Mouse (Mus musculus) central nervous system, embryonic 14 days (tissue): ENCODE results near the gene Tomt. TPM values are rescaled to one million over a fixed set of nuclear protein-coding genes. Genes with fewer than 3 reads are reported as not detected.

Source experiments
- polyA plus RNA-seq: library from polyadenylated mRNA; depleted of rRNA; stranded (reverse); fragments of >200 nt; gene quantifications from 2 replicates; pipeline ENCODE4 v1.2.3, GENCODE M21; 2012; rRNA removed

Gene Tomt
- polyA plus RNA-seq, result 0.22 and 0.29 TPM in 2 replicates

GRCm38 (mm10) chr7:101906287-101906681, at the start of gene Tomt:
TSS of gene Tomt (minus strand) at chr7:101906359.

DNA sequence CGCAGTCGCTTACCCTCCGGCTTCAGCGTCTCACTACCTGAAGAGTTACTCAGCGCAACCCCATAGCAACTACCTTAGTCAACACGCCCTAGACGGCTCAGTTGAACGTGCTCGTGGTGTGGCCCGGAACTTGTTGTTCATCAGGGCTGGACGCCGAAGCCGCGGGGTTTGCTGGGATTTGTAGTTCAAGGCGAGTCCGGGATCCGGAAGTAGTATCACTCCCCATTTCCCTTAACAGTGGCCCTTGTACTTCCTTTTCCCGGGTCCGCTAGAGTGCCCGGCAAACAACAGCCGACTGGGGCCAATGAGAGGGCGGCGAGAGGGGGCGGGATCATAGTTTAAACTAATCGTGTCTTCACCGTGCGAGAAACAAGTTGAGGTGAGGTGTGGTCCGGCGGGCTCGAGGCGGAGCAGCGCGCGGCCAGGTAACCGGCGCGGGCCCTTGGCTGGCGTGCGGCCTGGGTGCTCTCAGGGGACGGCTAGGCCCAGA, 27.6 kb upstream of the Tomt start, which contains the start of the genes Lrrc51 and Numa1:
Lrrc51 (minus strand) TSS at position 145 of the 490 bp plus-strand sequence.
Numa1 (plus strand) TSS at position 361 of the 490 bp plus-strand sequence.

DNA sequence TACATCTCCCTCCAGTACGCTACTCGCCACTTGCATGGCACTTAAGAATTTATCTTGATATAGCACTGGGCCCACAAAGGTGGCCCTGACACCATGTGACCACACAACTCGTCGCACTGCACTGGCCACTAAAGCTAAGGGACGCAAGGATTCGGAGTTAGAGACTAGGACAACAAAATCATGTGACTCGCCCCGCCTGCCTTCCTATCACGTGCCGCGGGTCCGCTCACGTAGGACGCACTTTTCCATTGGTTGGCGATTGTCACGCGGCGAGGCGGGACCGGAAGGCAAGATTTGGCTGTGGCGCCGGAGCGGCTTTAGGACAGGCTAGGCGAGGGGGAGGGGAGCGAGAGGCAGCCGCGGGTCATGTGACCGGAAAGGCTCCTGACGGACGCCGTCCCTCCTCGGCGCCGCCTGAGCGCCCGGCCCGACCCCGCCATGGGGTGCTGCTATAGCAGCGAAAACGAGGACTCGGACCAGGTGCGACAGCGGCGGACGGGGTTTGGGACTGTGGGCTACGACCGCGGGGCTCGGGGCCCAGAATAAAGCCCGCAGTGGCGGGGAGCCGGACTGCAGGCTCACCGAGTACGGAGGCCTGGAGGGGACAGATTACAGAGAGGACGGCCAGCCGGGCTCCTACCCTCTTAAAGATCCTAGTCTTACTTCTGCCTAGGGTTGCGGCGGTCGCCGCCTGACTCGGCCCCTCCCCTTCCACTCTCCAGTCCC, 435 bp downstream of the Tomt start, which contains the start of gene Lamtor1:
Lamtor1 (plus strand) TSS at position 344 of the 726 bp plus-strand sequence.

DNA sequence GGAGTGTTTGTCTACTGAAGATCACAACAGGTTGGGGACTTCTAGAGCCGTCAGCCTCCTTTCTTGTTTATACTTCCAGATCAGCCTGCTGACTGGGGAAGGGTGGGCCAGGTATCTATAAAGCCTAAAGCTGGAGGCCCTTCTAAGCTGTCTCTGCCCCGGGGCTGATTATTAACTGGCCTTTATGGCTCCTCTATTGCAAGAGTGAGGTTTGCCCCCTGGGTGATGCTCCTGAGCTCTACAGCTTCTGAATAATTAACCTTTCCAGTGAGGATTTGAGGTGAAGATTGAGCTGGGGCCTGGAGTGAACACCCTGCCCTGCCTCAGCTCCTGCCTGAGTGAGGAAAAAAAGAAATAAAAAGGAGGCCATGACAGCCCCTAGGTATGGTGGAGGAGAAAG, 35.5 kb downstream of the Tomt start, which contains the start of gene Folr1:
Folr1 (minus strand) TSS at position 160 of the 400 bp plus-strand sequence.

GRCm38 (mm10) chr7:101863415-101863814, 42.7 kb downstream of the Tomt start, which contains the start of gene Anapc15:
TSS of gene Anapc15 (plus strand) at chr7:101863715.

GRCm38 (mm10) chr7:101857094-101857493, 49.1 kb downstream of the Tomt start, which contains the start of gene Folr2:
TSS of gene Folr2 (minus strand) at chr7:101857194.

Other genes with a start within 250 kb of the Tomt start
- 17.7 and 20.9 TPM in 2 replicates for gene Clpb, start 242.7 kb downstream of the Tomt start, polyA plus RNA-seq
- gene Phox2a, start 88.0 kb downstream of the Tomt start, polyA plus RNA-seq, result 0.79 and 3.1 TPM in 2 replicates
- 36.5 and 44.2 TPM in 2 replicates for gene Inppl1, start 68.1 kb downstream of the Tomt start, polyA plus RNA-seq
- 4.2 and 4.7 TPM in 2 replicates for gene Folr2, start 49.2 kb downstream of the Tomt start, polyA plus RNA-seq
- 101 and 125 TPM in 2 replicates for gene Anapc15, start 42.6 kb downstream of the Tomt start, polyA plus RNA-seq
- gene Folr1, start 35.6 kb downstream of the Tomt start, polyA plus RNA-seq, result 15.2 and 17.3 TPM in 2 replicates
- 167 and 175 TPM in 2 replicates for gene Lamtor1, start 455 bp downstream of the Tomt start, polyA plus RNA-seq
- 9.4 and 12.1 TPM in 2 replicates for gene Lrrc51, start 27.5 kb upstream of the Tomt start, polyA plus RNA-seq
- 84.8 and 87.9 TPM in 2 replicates for gene Numa1, start 27.8 kb upstream of the Tomt start, polyA plus RNA-seq
- 17.8 and 19.2 TPM in 2 replicates for gene Il18bp, start 112.3 kb upstream of the Tomt start, polyA plus RNA-seq
- gene Rnf121, start 159.1 kb upstream of the Tomt start, polyA plus RNA-seq, result 84.0 and 84.5 TPM in 2 replicates
- gene Xndc1, start 159.2 kb upstream of the Tomt start, polyA plus RNA-seq, result 57.8 and 59.0 TPM in 2 replicates
- gene Xntrpc, start 159.4 kb upstream of the Tomt start, polyA plus RNA-seq, result 7.0 and 7.4 TPM in 2 replicates
- gene Trpc2, start 176.8 kb upstream of the Tomt start, polyA plus RNA-seq, result 3.5 and 3.9 TPM in 2 replicates
- 0.43 and 2.9 TPM in 2 replicates for gene Art1, start 195.4 kb upstream of the Tomt start, polyA plus RNA-seq
- 0.63 and 0.76 TPM in 2 replicates for gene Art5, start 203.1 kb upstream of the Tomt start, polyA plus RNA-seq
- 0.03 and 0.05 TPM in 2 replicates for gene Chrna10, start 210.5 kb upstream of the Tomt start, polyA plus RNA-seq